Mouse (Mus musculus): ENCODE measurements around the gene Tmem151b. TPM values are rescaled to one million over a fixed set of nuclear protein-coding genes. Genes with fewer than 3 reads are reported as not detected.
A peak's percentile ranks its signal among the peaks of the same experiment; 100 is the strongest.

Tmem151b gene
- polyA plus RNA-seq, 1 experiment, result 85.7 TPM

DNA sequence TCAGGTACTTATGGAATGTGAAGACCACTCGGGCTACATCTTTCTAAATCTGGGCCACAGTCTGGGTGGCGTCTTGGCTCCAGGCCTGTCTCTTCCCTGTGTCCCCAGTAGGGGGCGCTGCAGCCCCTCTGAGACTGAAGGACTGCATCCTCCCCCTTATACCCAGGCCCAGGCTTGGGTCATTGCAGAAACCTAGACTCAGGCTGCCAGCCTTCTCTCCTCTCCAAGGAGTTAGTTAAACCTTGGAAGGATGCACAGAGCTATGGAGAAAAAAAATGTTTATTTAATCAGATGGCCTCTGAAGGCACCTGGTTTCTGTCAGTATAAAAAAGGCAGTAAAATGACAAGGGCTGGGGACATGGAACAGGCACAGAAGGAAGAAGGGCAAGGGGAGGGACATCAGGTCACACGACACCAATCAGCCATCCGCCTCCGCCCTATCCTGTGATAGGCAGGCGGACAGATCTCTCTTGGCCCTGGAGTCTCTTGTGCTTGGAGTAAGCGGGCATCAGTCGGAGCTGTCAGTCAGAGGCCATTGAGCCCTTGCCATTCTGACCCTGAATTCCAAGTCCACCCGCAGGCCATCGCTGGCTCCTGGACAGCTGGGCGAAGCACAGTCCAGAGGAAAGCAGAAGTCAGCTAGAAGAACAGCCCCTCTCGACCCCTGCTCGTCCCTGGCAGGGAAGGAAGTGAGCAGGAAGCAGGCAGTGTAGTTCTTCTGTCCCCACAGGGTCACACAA is 35.6 kb upstream of the Tmem151b start:
- Histone ChIP-seq H3K27ac (ENCODE audit: insufficient read depth, low read length) (peak overlapping the region; percentile 24; the same call in 1 of the 2 replicates), H3K4me1 (ENCODE audit: control insufficient read depth, insufficient read depth, low read length) (peaks cover 4% of the 10 kb centered on the region; the same call in 1 of the 2 replicates), H3K4me3 (ENCODE audit: insufficient read depth, low read length) (no peak overlapping the region)
- TF ChIP-seq POLR2A (IDR thresholded peaks at IDR 0.05; ENCODE audit: extremely low read depth, insufficient read depth, low read length) (no peak), CTCF (IDR thresholded peaks at IDR 0.05; ENCODE audit: extremely low read depth, insufficient read depth, low read length) (peak; percentile 76)

DNA sequence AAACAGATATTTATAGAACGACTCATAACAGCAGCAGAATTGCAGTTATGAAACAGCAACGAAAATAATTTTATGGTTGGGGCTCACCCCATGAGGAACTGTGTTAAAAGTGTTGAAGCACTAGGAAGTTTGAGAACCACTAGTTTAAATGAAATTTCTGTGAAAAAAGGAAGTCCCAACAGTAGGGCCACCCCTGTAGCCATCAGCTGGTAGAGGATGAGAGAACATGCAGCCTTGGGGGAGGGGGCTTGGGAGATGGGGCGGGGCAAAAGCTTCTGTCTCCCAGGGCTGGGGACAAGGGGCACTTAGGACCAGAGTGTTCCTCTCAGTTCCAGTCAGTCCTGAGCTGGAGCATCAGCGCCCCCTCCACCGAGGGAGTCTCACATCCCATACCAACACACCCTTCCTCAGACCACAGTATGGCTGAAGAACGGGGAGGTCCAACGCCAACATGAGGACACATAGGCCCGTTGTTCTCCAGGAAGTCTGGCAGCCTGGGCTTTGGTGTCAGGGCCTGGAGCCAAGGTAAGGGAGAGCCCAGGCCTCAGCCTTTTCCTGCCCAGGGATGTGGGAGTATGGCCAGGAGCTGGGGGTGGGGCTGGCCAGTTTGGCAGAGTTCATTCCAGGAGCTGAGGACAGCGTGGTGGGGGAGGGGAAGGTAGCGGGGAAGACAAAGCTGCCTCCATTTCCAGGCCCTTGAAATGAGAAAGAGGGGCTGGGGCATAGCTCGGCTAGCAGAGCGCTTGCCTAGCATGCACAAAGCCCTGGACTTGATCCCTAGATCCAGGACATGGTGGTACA is 34.8 kb upstream of the Tmem151b start:
- Histone ChIP-seq H3K4me3 (ENCODE audit: insufficient read depth, low read length) (no peak overlapping the region), H3K4me1 (ENCODE audit: control insufficient read depth, insufficient read depth, low read length) (peaks cover 4% of the 10 kb centered on the region; the same call in 1 of the 2 replicates), H3K27ac (ENCODE audit: insufficient read depth, low read length) (no peak overlapping the region)
- TF ChIP-seq CTCF (IDR thresholded peaks at IDR 0.05; ENCODE audit: extremely low read depth, insufficient read depth, low read length) (no peak), POLR2A (IDR thresholded peaks at IDR 0.05; ENCODE audit: extremely low read depth, insufficient read depth, low read length) (no peak)

DNA sequence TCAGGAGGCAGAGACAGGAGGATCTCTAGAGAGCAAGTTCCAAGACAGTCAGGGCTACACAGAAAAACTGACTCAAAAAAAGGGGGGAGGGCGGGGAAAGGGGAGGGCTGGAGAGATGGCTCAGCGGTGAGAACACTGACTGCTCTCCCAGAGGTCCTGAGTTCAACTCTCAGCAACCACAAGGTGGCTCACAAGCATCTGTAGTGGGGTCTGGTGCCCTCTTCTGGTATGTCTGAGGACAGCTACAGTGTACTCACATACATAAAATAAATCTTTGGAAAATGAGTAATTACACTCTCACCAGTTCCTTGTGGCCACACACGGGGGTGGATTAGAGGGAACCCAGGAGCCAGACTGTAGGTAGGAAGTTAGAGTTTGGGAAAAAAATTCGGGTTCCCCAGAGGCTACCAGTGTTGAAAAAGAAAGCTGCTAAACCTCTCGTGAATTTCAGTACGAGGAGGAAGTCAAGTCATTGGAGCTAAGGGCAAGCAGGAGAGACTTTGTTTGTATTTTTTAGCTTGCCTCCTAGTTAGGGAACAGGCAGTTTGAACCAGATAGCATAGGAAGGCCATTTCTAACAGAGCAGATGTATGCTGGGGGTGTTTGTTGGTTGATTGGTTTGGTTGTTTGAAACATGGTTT is 33.4 kb upstream of the Tmem151b start:
- Histone ChIP-seq H3K27ac (ENCODE audit: insufficient read depth, low read length) (no peak overlapping the region), H3K4me1 (ENCODE audit: control insufficient read depth, insufficient read depth, low read length) (peaks cover 4% of the 10 kb centered on the region; the same call in 1 of the 2 replicates), H3K4me3 (ENCODE audit: insufficient read depth, low read length) (no peak overlapping the region)
- no peak for TF ChIP-seq POLR2A (IDR thresholded peaks at IDR 0.05; ENCODE audit: extremely low read depth, insufficient read depth, low read length)
- peak; percentile 49 for TF ChIP-seq CTCF (IDR thresholded peaks at IDR 0.05; ENCODE audit: extremely low read depth, insufficient read depth, low read length)

DNA sequence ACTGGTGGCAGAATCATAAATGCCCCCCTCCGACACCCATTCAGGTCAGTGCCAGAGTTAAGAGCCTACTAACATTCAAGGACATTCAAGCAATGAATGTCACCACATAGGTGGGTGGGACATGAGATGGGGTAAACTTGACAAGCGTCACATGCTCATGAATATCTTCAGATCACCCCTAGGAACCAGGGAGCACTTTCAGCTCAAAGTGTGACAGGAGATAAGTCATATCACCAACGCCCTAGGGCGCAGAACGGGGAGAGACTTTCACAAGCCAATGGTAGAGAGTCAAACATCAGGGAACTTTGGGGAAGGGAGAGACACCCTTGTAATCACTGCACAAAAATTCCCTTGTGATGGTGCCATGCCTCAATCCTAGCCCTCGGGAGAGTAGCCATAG is 32.7 kb upstream of the Tmem151b start:
- Histone ChIP-seq H3K4me1 (ENCODE audit: control insufficient read depth, insufficient read depth, low read length) (peaks cover 4% of the 10 kb centered on the region; the same call in 1 of the 2 replicates), H3K4me3 (ENCODE audit: insufficient read depth, low read length) (no peak overlapping the region)
- TF ChIP-seq CTCF (IDR thresholded peaks at IDR 0.05; ENCODE audit: extremely low read depth, insufficient read depth, low read length), result no peak
- TF ChIP-seq POLR2A (IDR thresholded peaks at IDR 0.05; ENCODE audit: extremely low read depth, insufficient read depth, low read length), result no peak

DNA sequence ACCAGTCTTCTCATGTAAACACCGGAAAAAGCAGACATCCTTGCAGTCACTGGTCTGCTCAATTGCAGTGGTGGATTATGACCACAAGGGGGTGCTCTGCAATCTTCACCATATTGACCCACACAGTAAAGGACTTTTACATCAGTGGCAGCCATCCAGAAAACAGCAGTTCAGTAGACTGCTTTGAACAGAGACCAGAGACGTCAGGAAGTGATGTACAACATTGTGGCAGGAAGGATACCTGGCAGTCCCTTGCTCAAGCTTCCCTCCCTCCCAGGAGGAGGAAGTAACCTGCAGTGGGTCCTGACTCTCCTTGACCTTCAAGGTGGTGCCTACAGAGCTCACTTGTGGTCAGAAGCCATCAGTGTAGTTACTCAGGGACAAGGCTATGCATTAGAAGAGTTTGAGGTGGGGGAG is 32.1 kb upstream of the Tmem151b start:
- H3K4me1 ChIP-seq (ENCODE audit: control insufficient read depth, insufficient read depth, low read length), result peaks cover 4% of the 10 kb centered on the region; the same call in 1 of the 2 replicates
- no peak overlapping the region for H3K4me3 ChIP-seq (ENCODE audit: insufficient read depth, low read length)
- no peak overlapping the region for H3K27ac ChIP-seq (ENCODE audit: insufficient read depth, low read length)
- TF ChIP-seq POLR2A (IDR thresholded peaks at IDR 0.05; ENCODE audit: extremely low read depth, insufficient read depth, low read length) (no peak), CTCF (IDR thresholded peaks at IDR 0.05; ENCODE audit: extremely low read depth, insufficient read depth, low read length) (peak; percentile 77)

More for the DNA sequence above, 32.7 kb upstream of the Tmem151b start:
- H3K27ac ChIP-seq (ENCODE audit: insufficient read depth, low read length), result no peak overlapping the region

DNA sequence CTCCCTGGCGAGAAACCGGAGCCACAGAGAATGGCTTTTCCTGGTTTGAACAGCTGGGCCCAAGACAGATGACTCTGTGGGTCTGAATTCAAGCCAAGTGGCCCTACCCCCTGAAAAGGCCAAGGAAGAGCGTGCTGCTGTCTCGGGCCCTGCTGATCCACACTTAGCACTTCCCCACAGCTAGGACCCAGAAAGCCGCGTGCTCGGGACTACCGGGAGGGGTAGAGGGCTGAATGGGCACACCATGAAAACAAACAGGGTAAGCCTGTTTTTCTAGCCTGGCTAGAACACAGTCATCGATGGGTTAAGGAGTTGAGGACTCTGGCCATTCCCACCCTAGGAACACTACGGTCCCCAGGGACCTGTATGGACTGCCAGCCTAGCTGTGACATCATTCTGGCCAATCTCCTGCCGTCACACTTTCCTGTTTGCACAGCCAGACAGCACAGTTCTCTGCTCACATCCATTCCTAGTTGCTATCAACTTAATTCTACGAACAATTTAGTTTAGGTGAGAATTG is 31.5 kb upstream of the Tmem151b start:
- Histone ChIP-seq H3K4me3 (ENCODE audit: insufficient read depth, low read length) (no peak overlapping the region), H3K4me1 (ENCODE audit: control insufficient read depth, insufficient read depth, low read length) (peaks cover 4% of the 10 kb centered on the region; the same call in 1 of the 2 replicates), H3K27ac (ENCODE audit: insufficient read depth, low read length) (no peak overlapping the region)
- TF ChIP-seq CTCF (IDR thresholded peaks at IDR 0.05; ENCODE audit: extremely low read depth, insufficient read depth, low read length) (no peak), POLR2A (IDR thresholded peaks at IDR 0.05; ENCODE audit: extremely low read depth, insufficient read depth, low read length) (no peak)

DNA sequence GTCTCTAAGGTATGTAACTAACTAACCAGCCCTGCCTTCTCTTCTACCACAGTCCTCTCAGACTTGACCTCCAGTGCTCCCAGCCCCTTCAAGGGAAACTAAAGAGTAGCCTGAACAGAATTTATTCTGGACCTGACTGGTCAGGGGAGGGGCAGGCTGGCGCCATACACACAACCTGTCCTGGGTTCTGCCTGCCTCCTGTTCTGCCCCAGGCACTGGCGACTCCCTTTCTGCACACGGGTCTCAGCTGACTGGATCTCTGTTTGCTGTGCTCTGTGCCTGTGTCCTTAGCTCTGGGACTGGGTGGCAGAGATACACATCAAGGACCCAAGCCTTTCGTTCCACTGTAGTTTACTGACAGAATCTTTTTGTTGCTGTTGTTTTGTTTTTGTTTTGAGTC is 30.1 kb upstream of the Tmem151b start:
- no peak overlapping the region for H3K27ac ChIP-seq (ENCODE audit: insufficient read depth, low read length)
- H3K4me3 ChIP-seq (ENCODE audit: insufficient read depth, low read length), result no peak overlapping the region
- TF ChIP-seq POLR2A (IDR thresholded peaks at IDR 0.05; ENCODE audit: extremely low read depth, insufficient read depth, low read length) (no peak), CTCF (IDR thresholded peaks at IDR 0.05; ENCODE audit: extremely low read depth, insufficient read depth, low read length) (no peak)
- H3K4me1 ChIP-seq (ENCODE audit: control insufficient read depth, insufficient read depth, low read length), result no peaks in the 10 kb centered on the region; the same call in 1 of the 2 replicates

DNA sequence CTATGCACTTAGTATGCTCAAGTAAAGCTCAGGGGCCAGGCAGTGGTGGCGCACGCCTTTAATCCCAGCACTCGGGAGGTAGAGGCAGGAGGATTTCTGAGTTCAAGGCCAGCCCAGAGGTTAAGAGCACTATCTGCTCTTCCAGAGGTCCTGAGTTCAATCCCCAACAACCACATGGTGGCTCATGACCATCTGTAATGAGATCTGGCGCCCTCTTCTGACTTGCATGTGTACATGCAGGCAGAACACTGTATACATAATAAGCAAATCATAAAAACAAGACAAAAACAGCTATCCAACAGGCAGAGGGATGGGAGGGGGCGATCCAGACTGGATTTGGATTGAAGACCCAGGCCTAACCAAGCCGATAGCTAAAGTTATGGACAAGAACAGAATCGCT is 29.4 kb upstream of the Tmem151b start:
- H3K4me1 ChIP-seq (ENCODE audit: control insufficient read depth, insufficient read depth, low read length), result no peaks in the 10 kb centered on the region; the same call in 1 of the 2 replicates
- TF ChIP-seq CTCF (IDR thresholded peaks at IDR 0.05; ENCODE audit: extremely low read depth, insufficient read depth, low read length) (no peak; the same call in 1 of the 2 replicates), POLR2A (IDR thresholded peaks at IDR 0.05; ENCODE audit: extremely low read depth, insufficient read depth, low read length) (no peak)
- no peak overlapping the region for H3K4me3 ChIP-seq (ENCODE audit: insufficient read depth, low read length)
- H3K27ac ChIP-seq (ENCODE audit: insufficient read depth, low read length), result no peak overlapping the region

DNA sequence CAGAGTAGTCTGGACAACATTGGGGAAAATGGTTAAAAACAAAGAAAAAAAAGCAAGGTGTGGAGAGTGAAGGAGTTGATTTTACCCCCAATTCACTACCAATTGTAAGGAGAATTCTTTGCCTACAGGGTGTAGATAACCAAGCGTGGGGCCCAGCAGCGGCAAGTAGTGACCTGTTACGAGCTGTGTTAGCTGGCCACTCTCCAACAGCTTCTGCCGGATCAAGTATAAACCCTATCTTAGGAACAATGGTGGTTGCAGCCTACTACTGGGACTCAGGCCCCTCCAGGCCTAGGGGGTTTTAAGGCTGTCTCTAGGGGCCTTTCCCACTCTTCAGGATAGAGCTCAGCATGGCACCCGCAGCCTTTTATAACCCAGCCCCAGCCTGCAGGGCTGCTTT is 28.8 kb upstream of the Tmem151b start:
- Histone ChIP-seq H3K27ac (ENCODE audit: insufficient read depth, low read length) (no peak overlapping the region), H3K4me3 (ENCODE audit: insufficient read depth, low read length) (no peak overlapping the region), H3K4me1 (ENCODE audit: control insufficient read depth, insufficient read depth, low read length) (no peaks in the 10 kb centered on the region; the same call in 1 of the 2 replicates)
- TF ChIP-seq POLR2A (IDR thresholded peaks at IDR 0.05; ENCODE audit: extremely low read depth, insufficient read depth, low read length) (no peak), CTCF (IDR thresholded peaks at IDR 0.05; ENCODE audit: extremely low read depth, insufficient read depth, low read length) (no peak)
